Mouse (Mus musculus) CH12.LX (cell line): Measurements from ENCODE around the gene Poc1b. TPM values are rescaled to one million over a fixed set of nuclear protein-coding genes. Genes with fewer than 3 reads are reported as not detected.

Source experiments
- DNase-seq: peaks from one replicate; pipeline ENCODE4 v3.0.0-alpha.2; 2013; ENCODE audit errors: extremely low read depth
- H3K27ac ChIP-seq: 2 replicates; pipeline ENCODE4 v1.5.1; 2012; ENCODE audit warnings: low read depth, mild to moderate bottlenecking, control low read depth, moderate library complexity; ENCODE audit not compliant: insufficient read depth
- H3K27me3 ChIP-seq: replicated peaks from 2 replicates; pipeline ENCODE3; 2012; ENCODE audit warnings: inconsistent platforms
- H3K36me3 ChIP-seq, 2 experiments: replicated peaks in 1 of 2; 2 replicates each; pipeline versions ENCODE3 to v1.6.1; 2012; ENCODE audit warnings: inconsistent platforms in 1 of 2, low read length in 1 of 2, mild to moderate bottlenecking in 1 of 2, mixed read lengths in 1 of 2, moderate library complexity in 1 of 2; ENCODE audit not compliant: control insufficient read depth in 1 of 2, insufficient read depth in 1 of 2
- H3K4me1 ChIP-seq, 2 experiments: 2 replicates each; pipeline ENCODE4 v1.6.1; 2012; ENCODE audit warnings: inconsistent platforms in 1 of 2, moderate library complexity in 1 of 2; ENCODE audit not compliant: insufficient read depth in 2 of 2, control insufficient read depth in 1 of 2
- H3K4me2 ChIP-seq: 2 replicates; pipeline ENCODE4 v1.6.1; 2012; ENCODE audit warnings: low read depth, mild to moderate bottlenecking, control low read depth; ENCODE audit not compliant: poor library complexity, insufficient read depth, severe bottlenecking
- H3K4me3 ChIP-seq, 3 experiments: fragments of 150-350 bp in 1 of 3; sonication (generic) in 1 of 3; replicated peaks in 1 of 3; 2 replicates each; pipeline versions ENCODE3 to v1.5.1; 2011 to 2012; ENCODE audit warnings: low read depth in 2 of 3, low read length in 2 of 3, mild to moderate bottlenecking in 2 of 3, moderate library complexity in 2 of 3, control low read depth in 1 of 3, improper control_type of control experiment in 1 of 3, inconsistent platforms in 1 of 3, mixed read lengths in 1 of 3; ENCODE audit not compliant: poor library complexity in 1 of 3
- H3K79me2 ChIP-seq: replicated peaks from 2 replicates; pipeline ENCODE4 v1.6.1; 2012; ENCODE audit warnings: mild to moderate bottlenecking, moderate library complexity; ENCODE audit not compliant: control insufficient read depth, poor library complexity, insufficient read depth, severe bottlenecking; ENCODE audit errors: extremely low read depth
- H3K9ac ChIP-seq: 2 replicates; pipeline ENCODE4 v1.6.1; 2012; ENCODE audit warnings: low read depth, mild to moderate bottlenecking, control low read depth, moderate library complexity; ENCODE audit not compliant: insufficient read depth
- H3K9me3 ChIP-seq: replicated peaks from 2 replicates; pipeline ENCODE3; 2012; ENCODE audit warnings: low read length, inconsistent platforms, mixed read lengths
- CHD1 ChIP-seq: IDR thresholded peaks from 2 replicates; pipeline ENCODE4 v1.6.1; 2012; ENCODE audit warnings: low read depth, low read length, improper control_type of control experiment, inconsistent platforms
- CTCF ChIP-seq, 2 experiments: IDR thresholded peaks in 1 of 2; conservative IDR thresholded peaks in 1 of 2; 2 replicates each; pipeline ENCODE4 v1.5.1; 2011 to 2012; ENCODE audit warnings: low read depth in 2 of 2, low read length in 2 of 2, improper control_type of control experiment in 1 of 2, inconsistent platforms in 1 of 2, mild to moderate bottlenecking in 1 of 2, moderate library complexity in 1 of 2
- E2F4 ChIP-seq: IDR thresholded peaks from 2 replicates; pipeline ENCODE4 v1.6.1; 2011; ENCODE audit warnings: low read depth, low read length, improper control_type of control experiment; ENCODE audit not compliant: insufficient replicate concordance
- ELF1 ChIP-seq: IDR thresholded peaks from 2 replicates; pipeline ENCODE4 v1.6.1; 2014; ENCODE audit warnings: low read depth, mild to moderate bottlenecking, inconsistent platforms, low read length, improper control_type of control experiment
- ETS1 ChIP-seq: conservative IDR thresholded peaks from 2 replicates; pipeline ENCODE4 v1.6.1; 2012; ENCODE audit warnings: low read depth, mild to moderate bottlenecking, inconsistent platforms, low read length, improper control_type of control experiment, moderate library complexity
- HCFC1 ChIP-seq: IDR thresholded peaks from 2 replicates; pipeline ENCODE4 v1.6.1; 2012; ENCODE audit warnings: low read depth, mild to moderate bottlenecking, inconsistent platforms, low read length, improper control_type of control experiment
- IRF4 ChIP-seq: IDR thresholded peaks from 2 replicates; pipeline ENCODE4 v1.6.1; 2014; ENCODE audit warnings: low read depth, mild to moderate bottlenecking, inconsistent platforms, low read length, improper control_type of control experiment
- JUND ChIP-seq: conservative IDR thresholded peaks from 2 replicates; pipeline ENCODE4 v1.6.1; 2011; ENCODE audit warnings: low read depth, low read length, improper control_type of control experiment
- KAT2A ChIP-seq: IDR thresholded peaks from 2 replicates; pipeline ENCODE4 v1.6.1; 2012; ENCODE audit warnings: low read length, improper control_type of control experiment, inconsistent platforms; ENCODE audit not compliant: insufficient replicate concordance
- MAFK ChIP-seq: IDR thresholded peaks from 2 replicates; pipeline ENCODE4 v1.6.1; 2011; ENCODE audit warnings: low read length, improper control_type of control experiment; ENCODE audit not compliant: insufficient replicate concordance
- MYC ChIP-seq: IDR thresholded peaks from 2 replicates; pipeline ENCODE4 v1.6.1; 2011; ENCODE audit warnings: low read depth, mild to moderate bottlenecking, improper control_type of control experiment, low read length
- NRF1 ChIP-seq: IDR thresholded peaks from 2 replicates; pipeline ENCODE4 v1.6.1; 2014; ENCODE audit warnings: low read depth, mild to moderate bottlenecking, inconsistent platforms, low read length, improper control_type of control experiment, moderate library complexity
- POLR2AphosphoS2 ChIP-seq: IDR thresholded peaks from 2 replicates; pipeline ENCODE4 v1.6.1; 2011; ENCODE audit warnings: low read depth, low read length, improper control_type of control experiment
- RAD21 ChIP-seq: IDR thresholded peaks from 2 replicates; pipeline ENCODE4 v1.6.1; 2011; ENCODE audit warnings: low read depth, mild to moderate bottlenecking, low read length, improper control_type of control experiment, moderate library complexity
- SIN3A ChIP-seq: IDR thresholded peaks from 2 replicates; pipeline ENCODE4 v1.6.1; 2012; ENCODE audit warnings: low read length, improper control_type of control experiment, inconsistent platforms
- TCF12 ChIP-seq: IDR thresholded peaks from 2 replicates; pipeline ENCODE4 v1.6.1; 2014; ENCODE audit warnings: low read depth, mild to moderate bottlenecking, inconsistent platforms, low read length, improper control_type of control experiment
- USF2 ChIP-seq: conservative IDR thresholded peaks from 2 replicates; pipeline ENCODE4 v1.6.1; 2011; ENCODE audit warnings: low read depth, low read length, improper control_type of control experiment
- ZC3H11A ChIP-seq: IDR thresholded peaks from 2 replicates; pipeline ENCODE4 v1.6.1; 2012; ENCODE audit warnings: low read depth, mild to moderate bottlenecking, inconsistent platforms, low read length, improper control_type of control experiment
- ZKSCAN1 ChIP-seq: IDR thresholded peaks from 2 replicates; pipeline ENCODE4 v1.6.1; 2012; ENCODE audit warnings: low read depth, inconsistent platforms, low read length, improper control_type of control experiment, borderline replicate concordance
- ZNF384 ChIP-seq: IDR thresholded peaks from 2 replicates; pipeline ENCODE4 v1.6.1; 2012; ENCODE audit warnings: low read depth, low read length, improper control_type of control experiment, inconsistent platforms
- dilution Hi-C: fragments of 300-500 bp; cut with MboI; formaldehyde crosslinking; loops from 2 replicates; pipeline ENCODE4 v1.14.3; 2020; ENCODE audit warnings: low sequenced_read_pairs; ENCODE audit not compliant: extremely low pct_unique_long_range_greater_than_20kb, extremely low pct_ligation_motif_present
- in situ Hi-C: fragments of 300-500 bp; cut with MboI; formaldehyde crosslinking; loops from 3 replicates; pipeline ENCODE4 v1.14.3; 2019; ENCODE audit warnings: low sequenced_read_pairs, low pct_ligation_motif_present, low pct_unique_long_range_greater_than_20kb, mixed read lengths
- polyA plus RNA-seq: library from polyadenylated mRNA; unstranded; fragments of >175 nt; gene quantifications from 2 replicates; pipeline ENCODE4 v1.2.1, GENCODE M21; 2012; ENCODE audit warnings: low read depth; ENCODE audit not compliant: insufficient read length
- total RNA-seq, 2 experiments: library from RNA; depleted of rRNA; stranded (reverse); fragments of 300-350 nt in 1 of 2; fragments of >200 nt in 1 of 2; gene quantifications; 2 replicates each; pipeline ENCODE4 v1.2.3; 2012 to 2014

Poc1b gene
- total and polyA plus RNA-seq, 3 experiments = 3.8 to 18.2 (median 5.6) TPM

GRCm38 (mm10) chr10:99131298-99131697 lies 24.5 kb downstream of the Poc1b start:
- no peak overlapping the region for H3K9ac ChIP-seq
- in situ Hi-C loops = no loop called here
- no peak for DNase-seq
- peaks cover 8 to 63% of the 10 kb centered on the region in 2 experiments; a peak in 3 of 4 replicates for H3K4me1 ChIP-seq
- no peaks in the 10 kb centered on the region for H3K27me3 ChIP-seq
- peaks cover 8 to 61% of the 10 kb centered on the region in 2 experiments for H3K36me3 ChIP-seq
- H3K9me3 ChIP-seq = no peaks in the 10 kb centered on the region
- no peaks in the 10 kb centered on the region for H3K79me2 ChIP-seq
- dilution Hi-C loops = no loop called here
- H3K4me3 ChIP-seq = no peak overlapping the region
- H3K4me2 ChIP-seq = no peak overlapping the region
- H3K27ac ChIP-seq = no peak overlapping the region
- TF ChIP-seq MAFK (no peak), JUND (no peak), KAT2A (no peak), ZKSCAN1 (no peak), CTCF (conservative IDR thresholded peaks at IDR 0.05 in 1 of 2, IDR thresholded peaks at IDR 0.05 in 1 of 2; ENCODE audit: low read depth in 2 of 2, low read length in 2 of 2) (no peak), POLR2AphosphoS2 (no peak), RAD21 (no peak), ETS1 (no peak), MYC (no peak), SIN3A (no peak)

GRCm38 (mm10) chr10:99132189-99132588 lies 25.4 kb downstream of the Poc1b start:
- no peaks in the 10 kb centered on the region for H3K79me2 ChIP-seq
- no peaks in the 10 kb centered on the region for H3K9me3 ChIP-seq
- H3K4me1 ChIP-seq = peaks cover 5 to 57% of the 10 kb centered on the region in 2 experiments; a peak in 3 of 4 replicates
- no peak for TF ChIP-seq ELF1
- TF ChIP-seq NRF1 = no peak
- no peaks in the 10 kb centered on the region for H3K27me3 ChIP-seq
- dilution Hi-C loops = no loop called here
- H3K4me3 ChIP-seq = no peak overlapping the region
- peaks cover 8 to 62% of the 10 kb centered on the region in 2 experiments for H3K36me3 ChIP-seq
- in situ Hi-C loops = no loop called here
- no peak for DNase-seq
- H3K4me2 ChIP-seq = no peak overlapping the region
- H3K27ac ChIP-seq = no peak overlapping the region
- H3K9ac ChIP-seq = no peak overlapping the region

GRCm38 (mm10) chr10:99132595-99133272 lies 25.9 kb downstream of the Poc1b start:
- Histone ChIP-seq H3K27ac (no peak overlapping the region), H3K4me3 (no peak overlapping the region), H3K4me1 (peaks cover 5 to 52% of the 10 kb centered on the region in 2 experiments; a peak in 3 of 4 replicates), H3K9me3 (no peaks in the 10 kb centered on the region), H3K36me3 (peaks cover 8 to 62% of the 10 kb centered on the region in 2 experiments), H3K9ac (no peak overlapping the region), H3K27me3 (no peaks in the 10 kb centered on the region), H3K4me2 (no peak overlapping the region), H3K79me2 (no peaks in the 10 kb centered on the region)
- TF ChIP-seq JUND (no peak), TCF12 (no peak), NRF1 (no peak), ZC3H11A (no peak), HCFC1 (no peak), SIN3A (no peak), ELF1 (no peak), ZNF384 (no peak), E2F4 (no peak), CHD1 (no peak), IRF4 (no peak), USF2 (no peak), KAT2A (no peak)
- DNase-seq = no peak
- dilution Hi-C loops = no loop called here
- in situ Hi-C loops = no loop called here
